7 mouse cellular contexts compared by ENCODE assay signal in the genomic region with DNA sequence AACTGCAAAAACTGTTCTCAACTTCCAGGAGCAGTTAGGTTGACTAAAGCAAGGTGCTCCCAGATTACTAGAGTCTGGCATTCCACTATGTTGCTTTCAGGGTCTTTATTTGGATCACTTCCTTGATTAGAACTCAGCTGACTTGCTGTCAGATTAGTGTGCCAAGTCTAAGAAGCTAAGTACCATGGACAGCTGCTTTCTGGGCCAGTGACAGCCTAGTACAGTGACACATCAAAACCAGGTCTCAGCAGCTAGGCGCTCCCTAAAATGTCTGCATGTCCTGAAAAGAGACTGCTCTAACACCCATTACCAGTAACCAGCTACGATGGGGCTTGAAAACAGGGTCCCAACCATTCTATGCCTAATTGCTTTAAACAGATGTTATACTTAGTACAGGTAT. TPM values are rescaled to one million over a fixed set of nuclear protein-coding genes. Genes with fewer than 3 reads are reported as not detected.
DNase-seq lines count a peak whose midpoint lies in the region; ATAC-seq lines count a peak whose summit lies in the region.

No protein-coding gene starts in this region.

- ATAC-seq in megakaryocyte, adult 5-6 weeks (ENCODE audit: poor library complexity, severe bottlenecking), result no peak

- DNase-seq in kidney, postnatal 10 days, result peak; percentile 62
- no peak for DNase-seq in kidney, adult 8-10 months
- DNase-seq in ES-CJ7 (ENCODE audit: low read depth, low spot score), result peak; percentile 68
- DNase-seq in adipocyte (ENCODE audit: low spot score), result peak; percentile 24
- DNase-seq in hindlimb bud, embryonic 11.5 days (ENCODE audit: extremely low spot score, low read depth, low spot score), result peak; percentile 28
- no peak for DNase-seq in urinary bladder, adult 18-20 months (ENCODE audit: low spot score in 2 of 2)

RNA-seq across cellular contexts. Expression of a gene that starts 8.7 kb away (rescaled TPM):
- not detected in 2 replicates for total RNA-seq in megakaryocyte, adult 5-6 weeks (2015)
- not detected in 2 replicates for total RNA-seq in megakaryocyte, adult 5-6 weeks (2017)

Comparison
In these comparisons a context has a peak if more than half of its experiments do, and no peak if none do; other contexts are left out.
1. DNase-seq: peak in kidney, postnatal 10 days (single experiment), ES-CJ7 (single experiment), adipocyte (single experiment) and hindlimb bud, embryonic 11.5 days (single experiment); none in kidney, adult 8-10 months (0 of 2) and urinary bladder, adult 18-20 months (0 of 2).